In the genomic region with DNA sequence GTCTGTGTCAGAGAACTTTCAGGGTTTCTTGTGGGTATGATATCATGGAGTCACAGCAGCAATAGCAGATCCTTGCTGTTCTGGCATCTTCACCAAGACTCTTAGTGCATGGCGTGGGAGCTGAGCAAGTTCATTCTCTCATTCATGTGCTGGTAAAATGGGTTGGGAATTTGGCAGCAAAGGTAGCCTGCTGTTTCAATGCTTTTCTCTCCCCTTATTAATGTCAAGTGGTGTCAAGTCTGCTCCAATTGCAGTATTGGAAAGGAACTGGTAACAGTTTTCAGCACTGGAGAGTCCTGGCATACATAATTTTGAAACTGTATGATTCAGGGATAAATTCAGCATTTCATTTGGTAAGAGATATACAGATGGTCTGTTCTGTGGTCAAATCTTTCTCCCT, we compare ENCODE assay signal across 22 mouse cellular contexts.
DNase-seq lines count a peak whose midpoint lies in the region; ATAC-seq and TF ChIP-seq lines count a peak whose summit lies in the region.
"Had no signal": no experiment of that assay in that cellular context is flagged by ENCODE, and none has a peak within 500 bp of the region (broad histone marks: within the 10 kb centered on the region; RNA-seq: fewer than 3 reads in every experiment).

No protein-coding gene starts in this region.

- peaks cover 7% of the 10 kb centered on the region for H3K4me1 ChIP-seq in forebrain, embryonic 15.5 days
- H3K4me1 ChIP-seq in forebrain, embryonic 10.5 days, result peaks cover 7% of the 10 kb centered on the region; the same call in 1 of the 2 replicates
- H3K4me1 ChIP-seq in forebrain, postnatal 0 days (ENCODE audit: insufficient read depth), result no peaks in the 10 kb centered on the region
- no peaks in the 10 kb centered on the region for H3K4me1 ChIP-seq in intestine, embryonic 15.5 days (replicated peaks)
- H3K4me1 ChIP-seq: embryonic facial prominence, embryonic 12.5 days; embryonic facial prominence, embryonic 15.5 days; hindbrain, embryonic 12.5 days; hindbrain, embryonic 15.5 days had no signal

- no peaks in the 10 kb centered on the region for H3K9me3 ChIP-seq in forebrain, embryonic 15.5 days
- H3K9me3 ChIP-seq in forebrain, embryonic 10.5 days, result no peaks in the 10 kb centered on the region
- H3K9me3 ChIP-seq in forebrain, postnatal 0 days (ENCODE audit: low read length), result no peaks in the 10 kb centered on the region
- H3K9me3 ChIP-seq in intestine, embryonic 15.5 days, result no peaks in the 10 kb centered on the region
- H3K9me3 ChIP-seq: embryonic facial prominence, embryonic 12.5 days; embryonic facial prominence, embryonic 15.5 days; hindbrain, embryonic 12.5 days; hindbrain, embryonic 15.5 days had no signal

- H3K9ac ChIP-seq in forebrain, embryonic 15.5 days (replicated peaks), result no peak overlapping the region
- no peak overlapping the region for H3K9ac ChIP-seq in forebrain, postnatal 0 days
- H3K9ac ChIP-seq in intestine, embryonic 15.5 days, result no peak overlapping the region
- H3K9ac ChIP-seq: embryonic facial prominence, embryonic 12.5 days; embryonic facial prominence, embryonic 15.5 days; hindbrain, embryonic 12.5 days; hindbrain, embryonic 15.5 days had no signal

- 39% methylated on average over 1 of the region's 1 CpGs for WGBS in forebrain, embryonic 15.5 days
- 88% methylated on average over 1 of the region's 1 CpGs for WGBS in forebrain, embryonic 10.5 days
- WGBS in forebrain, postnatal 0 days, result 47% methylated on average over 1 of the region's 1 CpGs
- 86% methylated on average over 1 of the region's 1 CpGs for WGBS in intestine, embryonic 15.5 days

- no peak overlapping the region for H3K4me2 ChIP-seq in forebrain, embryonic 15.5 days (replicated peaks)
- no peak overlapping the region for H3K4me2 ChIP-seq in forebrain, postnatal 0 days (ENCODE audit: low read depth)
- H3K4me2 ChIP-seq in intestine, embryonic 15.5 days (replicated peaks), result no peak overlapping the region
- H3K4me2 ChIP-seq: embryonic facial prominence, embryonic 12.5 days; embryonic facial prominence, embryonic 15.5 days; heart, embryonic 11.5 days; hindbrain, embryonic 12.5 days; hindbrain, embryonic 15.5 days had no signal

- no peaks in the 10 kb centered on the region for H3K27me3 ChIP-seq in forebrain, embryonic 15.5 days
- no peaks in the 10 kb centered on the region for H3K27me3 ChIP-seq in forebrain, embryonic 10.5 days (ENCODE audit: poor library complexity, severe bottlenecking)
- H3K27me3 ChIP-seq in forebrain, postnatal 0 days (ENCODE audit: insufficient read depth, low read length), result no peaks in the 10 kb centered on the region
- H3K27me3 ChIP-seq in intestine, embryonic 15.5 days (replicated peaks), result no peaks in the 10 kb centered on the region
- H3K27me3 ChIP-seq: embryonic facial prominence, embryonic 12.5 days; embryonic facial prominence, embryonic 15.5 days; hindbrain, embryonic 12.5 days; hindbrain, embryonic 15.5 days had no signal

- ATAC-seq in cerebellum, adult (ENCODE audit: insufficient number of reproducible peaks, low FRiP score, low TSS enrichment), result no peak
- peak; percentile 49; the same call in 1 of the 2 replicates for ATAC-seq in forebrain, embryonic 15.5 days (replicated peaks)
- ATAC-seq in forebrain, postnatal 0 days, result peak; percentile 29; the same call in 1 of the 2 replicates
- no peak for ATAC-seq in intestine, embryonic 15.5 days
- ATAC-seq: Patski had no signal

- no peaks in the 10 kb centered on the region for H3K36me3 ChIP-seq in forebrain, embryonic 15.5 days
- H3K36me3 ChIP-seq in forebrain, embryonic 10.5 days (replicated peaks), result no peaks in the 10 kb centered on the region
- H3K36me3 ChIP-seq in forebrain, postnatal 0 days (ENCODE audit: insufficient read depth), result no peaks in the 10 kb centered on the region
- no peaks in the 10 kb centered on the region for H3K36me3 ChIP-seq in intestine, embryonic 15.5 days
- H3K36me3 ChIP-seq: embryonic facial prominence, embryonic 12.5 days; embryonic facial prominence, embryonic 15.5 days; hindbrain, embryonic 12.5 days; hindbrain, embryonic 15.5 days had no signal

- peak; percentile 10 to 12 for DNase-seq in cerebellum, postnatal 10 days
- no peak for DNase-seq in forebrain, embryonic 10.5 days (ENCODE audit: extremely low spot score, low spot score)
- no peak for DNase-seq in forebrain, postnatal 0 days
- DNase-seq: adrenal gland, postnatal 10 days; adrenal gland, postnatal 36 days; cerebellum, adult 18-20 months; cerebellum, adult 9-10 months; cerebellum, postnatal 25 days; gastrocnemius, adult 2 months; gastrocnemius, postnatal 14 days; heart, adult 11 months; kidney, adult 11 months; kidney, adult 9 months had no signal

- no peak overlapping the region; the same call in 1 of the 2 replicates for H3K27ac ChIP-seq in forebrain, embryonic 15.5 days (replicated peaks)
- H3K27ac ChIP-seq in forebrain, embryonic 10.5 days, result no peak overlapping the region
- no peak overlapping the region for H3K27ac ChIP-seq in forebrain, postnatal 0 days (ENCODE audit: low read depth, low read length)
- no peak overlapping the region for H3K27ac ChIP-seq in intestine, embryonic 15.5 days
- H3K27ac ChIP-seq: embryonic facial prominence, embryonic 12.5 days; embryonic facial prominence, embryonic 15.5 days; gastrocnemius, adult 2 months; hindbrain, embryonic 12.5 days; hindbrain, embryonic 15.5 days had no signal

- no peak overlapping the region for H3K4me3 ChIP-seq in forebrain, embryonic 15.5 days
- no peak overlapping the region for H3K4me3 ChIP-seq in forebrain, embryonic 10.5 days
- H3K4me3 ChIP-seq in forebrain, postnatal 0 days (ENCODE audit: low read depth, low read length), result no peak overlapping the region
- no peak overlapping the region for H3K4me3 ChIP-seq in intestine, embryonic 15.5 days (replicated peaks)
- H3K4me3 ChIP-seq: embryonic facial prominence, embryonic 12.5 days; embryonic facial prominence, embryonic 15.5 days; gastrocnemius, adult 2 months; hindbrain, embryonic 12.5 days; hindbrain, embryonic 15.5 days had no signal

- TF ChIP-seq CTCF in forebrain, postnatal 0 days (IDR thresholded peaks at IDR 0.05; ENCODE audit: low read depth), result no peak

Comparison
In these comparisons a context has a peak if more than half of its experiments do, and no peak if none do; other contexts are left out.
1. DNase-seq: peak in cerebellum, postnatal 10 days (2 of 2); none in forebrain, embryonic 10.5 days (single experiment) and forebrain, postnatal 0 days (single experiment).
2. ATAC-seq: peak in forebrain, embryonic 15.5 days (single experiment) and forebrain, postnatal 0 days (single experiment); none in cerebellum, adult (single experiment) and intestine, embryonic 15.5 days (single experiment).